Mouse (Mus musculus) small intestine, adult 2 months (tissue): ENCODE measurements around the gene Car4.

ENCODE experiments used
- CTCF ChIP-seq: fragments of 200-500 bp; IDR thresholded peaks from 2 replicates; pipeline ENCODE4 v1.5.1; 2012; ENCODE audit warnings: low read depth, mild to moderate bottlenecking, control low read depth, inconsistent platforms, low read length, moderate library complexity, mixed read lengths; ENCODE audit not compliant: insufficient replicate concordance, insufficient read length; ENCODE audit errors: extremely low read depth
- POLR2A ChIP-seq: fragments of 200-500 bp; IDR thresholded peaks from 2 replicates; pipeline ENCODE4 v1.6.1; 2012; ENCODE audit warnings: low read depth, mild to moderate bottlenecking, control low read depth, inconsistent platforms, low read length, moderate library complexity

DNA sequence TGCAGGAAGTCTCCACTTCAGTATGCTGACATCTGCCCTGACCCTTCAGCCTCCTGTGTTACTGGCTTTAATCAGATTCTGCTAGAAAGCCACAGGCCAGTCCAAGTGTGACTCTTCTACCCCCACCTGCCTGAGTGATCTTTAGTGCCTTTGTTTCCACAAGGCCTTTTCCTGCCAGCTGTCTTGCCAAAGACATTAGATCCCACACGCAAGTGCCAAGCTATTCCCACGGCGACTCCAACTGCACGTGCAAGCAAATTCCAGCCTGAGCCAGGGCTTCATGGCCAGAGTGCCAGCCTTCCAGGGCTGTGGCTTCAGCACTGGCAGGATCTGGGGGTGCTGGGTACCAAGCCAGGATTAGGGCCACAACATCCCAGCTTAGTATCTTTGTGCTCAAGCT lies 47.2 kb upstream of the Car4 start:
- TF ChIP-seq CTCF (no peak), POLR2A (no peak)
